Mouse (Mus musculus) liver, postnatal 0 days (tissue): Measurements from ENCODE around the gene Abhd4. TPM values are rescaled to one million over a fixed set of nuclear protein-coding genes. Genes with fewer than 3 reads are reported as not detected.

ENCODE experiments used
- ATAC-seq: fragments of 200-750 bp; cut with Nextera tagmentation; 2 replicates; pipeline ENCODE4 v1.8.0; 2017; ENCODE audit warnings: mild to moderate bottlenecking, moderate library complexity
- DNase-seq: peaks from one replicate; pipeline ENCODE4 v3.0.0-alpha.2; 2016
- H3K27ac ChIP-seq: fragments of 300-500 bp; sonication (generic); 2 replicates; pipeline ENCODE4 v1.5.1; 2014; ENCODE audit warnings: antibody characterized with exemption, moderate library complexity, mild to moderate bottlenecking, low read depth
- H3K27me3 ChIP-seq: fragments of 300-500 bp; sonication (generic); 2 replicates; pipeline ENCODE4 v1.6.1; 2014; ENCODE audit warnings: low read length, control low read depth, mixed read lengths; ENCODE audit not compliant: insufficient read depth
- H3K36me3 ChIP-seq: fragments of 300-500 bp; sonication (generic); replicated peaks from 2 replicates; pipeline ENCODE4 v1.6.1; 2014; ENCODE audit warnings: mild to moderate bottlenecking, control low read depth, low read length, moderate library complexity, mixed read lengths; ENCODE audit not compliant: insufficient read depth
- H3K4me1 ChIP-seq: fragments of 300-500 bp; sonication (generic); 2 replicates; pipeline ENCODE4 v1.6.1; 2014; ENCODE audit warnings: antibody characterized with exemption, mild to moderate bottlenecking, control low read depth; ENCODE audit not compliant: insufficient read depth
- H3K4me2 ChIP-seq: fragments of 300-500 bp; sonication (generic); 2 replicates; pipeline ENCODE4 v1.6.1; 2014; ENCODE audit warnings: low read depth, mild to moderate bottlenecking, low read length, moderate library complexity, mixed read lengths
- H3K4me3 ChIP-seq: fragments of 300-500 bp; sonication (generic); 2 replicates; pipeline ENCODE4 v1.5.1; 2014; ENCODE audit warnings: low read depth, low read length
- H3K9ac ChIP-seq: fragments of 300-500 bp; sonication (generic); replicated peaks from 2 replicates; pipeline ENCODE4 v1.6.1; 2014; ENCODE audit warnings: mild to moderate bottlenecking, moderate library complexity
- H3K9me3 ChIP-seq: fragments of 300-500 bp; sonication (generic); 2 replicates; pipeline ENCODE4 v1.6.1; 2016; ENCODE audit warnings: mild to moderate bottlenecking, control low read depth, low read length, mixed read lengths
- CTCF ChIP-seq: sonication (generic); IDR thresholded peaks from 2 replicates; pipeline ENCODE4 v1.5.1; 2016; ENCODE audit warnings: antibody characterized with exemption, low read depth
- EP300 ChIP-seq: IDR thresholded peaks from 2 replicates; pipeline ENCODE4 v1.6.1; 2016; ENCODE audit warnings: antibody characterized with exemption, low read depth, mild to moderate bottlenecking
- WGBS: fragments of 180-500 bp; shearing (Covaris S2); extraction: QIAGEN DNeasy Blood & Tissue Kit; methylation state at CpG from one replicate; pipeline ENCODE4 v1.1.7; 2014; ENCODE audit not compliant: insufficient replicate concordance; 5-methylcytosine and 5-hydroxymethylcytosine counted together
- polyA plus RNA-seq: library from polyadenylated mRNA; unstranded; fragments of >200 nt; fragmentation: Nextera tagmentation; extraction: Ambion mirVana; gene quantifications from 2 replicates; pipeline ENCODE4 v1.2.1, GENCODE M21; 2015

The Abhd4 gene
- polyA plus RNA-seq, 1 experiment from 2014 or later, result 17.1 TPM

DNA sequence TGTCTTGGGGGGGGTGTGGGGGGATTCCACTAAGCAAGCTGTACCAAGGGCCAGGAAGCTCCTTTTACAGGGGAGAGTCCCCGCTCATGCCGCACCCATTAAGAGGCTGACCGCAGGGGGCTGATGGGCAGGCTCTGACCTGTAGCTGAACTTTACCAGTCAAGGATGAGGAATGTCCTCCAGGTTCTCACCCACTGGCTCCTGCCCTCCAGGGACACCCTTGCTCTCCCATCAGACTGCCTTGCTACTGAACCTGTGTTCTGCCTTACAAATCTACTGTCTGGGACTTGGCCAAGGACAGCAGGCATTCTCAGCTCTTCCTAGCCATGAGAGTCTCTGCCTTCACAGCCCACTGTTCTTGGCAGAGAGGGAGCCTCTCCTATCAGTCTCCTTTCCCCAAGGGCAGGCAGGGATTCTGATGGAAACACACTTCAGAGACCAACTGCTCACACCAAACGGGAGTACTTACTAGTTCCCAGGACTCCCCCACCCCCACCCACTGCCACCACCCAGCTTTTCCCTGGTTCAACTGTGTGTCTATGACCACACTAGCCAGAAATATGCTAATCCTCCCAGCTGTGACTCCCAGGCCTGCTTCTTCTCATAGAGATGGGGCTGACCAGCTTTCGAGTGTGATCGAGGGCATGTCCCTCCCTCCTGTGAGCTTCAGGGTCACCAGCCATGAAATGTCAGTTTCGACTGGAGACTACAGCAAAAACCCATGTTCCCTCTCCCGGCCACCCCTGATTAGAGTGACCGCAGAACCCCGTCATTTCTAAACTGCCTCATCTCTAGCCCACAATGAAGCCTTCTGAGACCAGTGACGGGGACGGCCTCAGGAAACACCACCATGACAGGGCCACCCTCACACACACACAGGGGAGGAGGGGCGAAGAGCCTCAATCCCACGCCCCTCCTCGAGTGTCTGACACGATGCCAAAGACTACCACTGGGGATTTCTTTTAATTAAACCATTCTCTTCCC, 29.2 kb upstream of the Abhd4 start:
- peaks cover 39% of the 10 kb centered on the region for H3K4me1 ChIP-seq
- H3K9me3 ChIP-seq, result no peaks in the 10 kb centered on the region
- H3K27ac ChIP-seq, result no peak overlapping the region
- DNase-seq (no peak), ATAC-seq (no peak)
- H3K9ac ChIP-seq, result no peak overlapping the region
- no peak for TF ChIP-seq EP300
- no peak for TF ChIP-seq CTCF
- no peak overlapping the region for H3K4me2 ChIP-seq
- no peak overlapping the region for H3K4me3 ChIP-seq
- WGBS, result 57% methylated on average over 16 of the region's 16 CpGs
- H3K36me3 ChIP-seq, result no peaks in the 10 kb centered on the region
- H3K27me3 ChIP-seq, result no peaks in the 10 kb centered on the region

GRCm38 (mm10) chr14:54225725-54226124, 28.3 kb upstream of the Abhd4 start:
- ATAC-seq, result no peak
- Histone ChIP-seq H3K36me3 (no peaks in the 10 kb centered on the region), H3K4me2 (no peak overlapping the region), H3K4me3 (no peak overlapping the region), H3K4me1 (peaks cover 39% of the 10 kb centered on the region), H3K27me3 (no peaks in the 10 kb centered on the region), H3K27ac (0 out of 2 replicates have a peak overlapping the region, but pooled peaks have one; percentile 5), H3K9ac (no peak overlapping the region), H3K9me3 (no peaks in the 10 kb centered on the region)
- TF ChIP-seq EP300, result no peak
- no peak for TF ChIP-seq CTCF
- 66% methylated on average over 11 of the region's 11 CpGs for WGBS
- DNase-seq, result no peak

DNA sequence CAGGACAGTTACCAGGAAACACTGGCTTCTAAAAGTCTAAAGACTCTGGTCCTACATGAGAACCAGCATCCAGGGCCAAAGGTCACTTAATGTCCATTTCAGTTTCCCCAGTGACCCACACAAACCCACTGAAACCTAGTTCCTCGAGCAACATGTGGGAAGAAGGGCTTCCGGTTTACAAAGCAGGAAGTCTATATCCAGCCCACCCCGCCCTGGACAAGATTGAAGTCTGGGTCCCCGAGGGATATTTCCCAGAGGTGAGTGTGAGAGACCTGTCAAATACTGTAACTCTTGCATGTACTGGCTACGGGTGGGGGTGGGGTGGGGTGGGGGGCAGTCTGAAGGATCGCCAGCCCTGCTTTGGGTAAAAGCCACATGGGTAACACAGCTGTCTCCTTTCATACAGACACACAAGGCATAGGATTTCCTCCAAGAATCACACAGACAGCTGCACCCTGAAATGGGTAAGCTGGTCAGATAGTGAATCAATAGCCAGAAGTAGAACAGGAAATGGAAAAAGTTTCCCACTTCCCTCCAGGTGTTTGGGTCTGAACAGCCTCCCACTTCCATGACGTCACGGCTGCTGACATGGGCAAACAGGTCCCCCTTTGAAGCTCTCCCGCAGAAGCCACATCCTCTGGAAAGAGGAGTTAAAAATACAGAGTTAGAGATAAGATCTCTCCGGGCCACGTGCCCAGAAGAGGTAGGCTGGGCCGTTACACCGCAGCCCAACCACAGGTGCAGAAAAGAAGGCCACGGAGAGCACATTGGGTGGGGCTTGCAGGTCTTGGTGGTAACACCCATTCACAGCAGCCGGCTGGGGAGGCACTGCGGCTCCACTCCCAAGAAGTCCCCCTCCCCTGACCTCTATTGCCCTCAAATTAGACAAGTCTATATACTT, 26.8 kb upstream of the Abhd4 start:
- peak; percentile 83 for DNase-seq
- Histone ChIP-seq H3K27me3 (no peaks in the 10 kb centered on the region), H3K4me2 (peak overlapping the region; percentile 91), H3K27ac (peak overlapping the region; percentile 66), H3K4me3 (peak overlapping the region; percentile 32), H3K36me3 (no peaks in the 10 kb centered on the region), H3K9me3 (no peaks in the 10 kb centered on the region), H3K9ac (peak overlapping the region; percentile 31), H3K4me1 (peaks cover 43% of the 10 kb centered on the region)
- TF ChIP-seq EP300, result peak; percentile 89
- no peak for TF ChIP-seq CTCF
- 6% methylated on average over 16 of the region's 16 CpGs for WGBS
- peak; percentile 83 for ATAC-seq

DNA sequence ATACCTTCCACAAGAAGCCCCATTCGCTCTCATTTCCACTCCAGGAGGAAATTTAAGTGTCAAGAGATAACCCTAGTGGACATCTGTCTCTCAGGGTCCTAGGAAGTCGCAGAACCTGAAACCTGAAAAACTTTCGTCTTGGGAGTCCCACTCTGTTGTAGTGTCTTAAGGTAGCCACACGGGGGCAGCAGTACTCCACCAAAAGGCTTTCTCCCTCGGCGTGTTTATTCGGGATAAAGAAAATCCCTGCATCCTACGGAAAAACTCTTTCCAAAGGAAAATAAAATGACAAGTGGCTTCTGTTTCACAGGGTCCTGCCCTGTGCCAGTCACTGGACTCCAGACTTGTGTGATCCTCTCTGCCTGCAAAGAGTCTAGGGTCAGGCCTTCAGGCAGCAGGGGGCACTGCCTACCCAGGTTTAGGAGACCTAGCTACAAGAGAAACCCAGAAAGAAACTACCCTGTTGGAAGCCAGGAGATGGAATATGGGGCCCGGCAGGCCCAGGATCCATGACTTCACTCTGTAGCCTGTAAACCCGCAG, 26.0 kb upstream of the Abhd4 start:
- Histone ChIP-seq H3K27ac (peak overlapping the region; percentile 66), H3K4me1 (peaks cover 41% of the 10 kb centered on the region), H3K4me3 (peak overlapping the region; percentile 32), H3K4me2 (peak overlapping the region; percentile 91), H3K9me3 (no peaks in the 10 kb centered on the region), H3K27me3 (no peaks in the 10 kb centered on the region), H3K9ac (peak overlapping the region; percentile 31), H3K36me3 (no peaks in the 10 kb centered on the region)
- TF ChIP-seq CTCF, result peak; percentile 90
- no peak for TF ChIP-seq EP300
- peak; percentile 81 for DNase-seq
- WGBS, result 1% methylated on average over 10 of the region's 10 CpGs
- ATAC-seq, result peak; percentile 62

DNA sequence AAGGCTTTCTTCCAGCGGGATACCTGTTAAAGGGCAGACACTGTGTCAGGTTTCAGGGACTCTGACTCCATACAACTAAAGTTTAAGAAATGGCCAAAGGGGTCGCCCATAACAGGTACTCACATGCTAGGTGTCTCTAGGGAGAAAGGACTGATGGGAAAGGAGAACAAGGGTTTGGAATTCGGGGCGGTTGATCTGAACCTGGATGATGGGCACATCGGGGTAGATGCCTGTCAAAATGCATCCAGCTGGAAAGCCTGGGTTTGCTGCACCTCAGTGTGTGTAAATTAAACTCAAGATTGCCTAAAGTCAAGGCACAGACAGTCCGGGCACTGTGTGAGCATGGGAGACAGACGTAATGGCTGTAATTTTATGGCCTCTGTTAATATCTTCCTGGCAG, 25.5 kb upstream of the Abhd4 start:
- Histone ChIP-seq H3K36me3 (no peaks in the 10 kb centered on the region), H3K9me3 (no peaks in the 10 kb centered on the region), H3K4me1 (peaks cover 46% of the 10 kb centered on the region), H3K4me2 (peak overlapping the region; percentile 91), H3K27me3 (no peaks in the 10 kb centered on the region), H3K27ac (no peak overlapping the region), H3K4me3 (peak overlapping the region; percentile 32), H3K9ac (peak overlapping the region; percentile 31)
- no peak for TF ChIP-seq CTCF
- TF ChIP-seq EP300, result no peak
- DNase-seq (no peak), ATAC-seq (no peak)
- WGBS, result 28% methylated on average over 7 of the region's 7 CpGs
